Mouse (Mus musculus) heart, embryonic 15.5 days (tissue): ENCODE data around the gene Ptgs1. TPM values are rescaled to one million over a fixed set of nuclear protein-coding genes. Genes with fewer than 3 reads are reported as not detected.

ENCODE experiments used
- ATAC-seq: fragments of 200-750 bp; cut with Nextera tagmentation; replicated peaks from 2 replicates; pipeline ENCODE4 v1.8.0; 2017; ENCODE audit warnings: low read depth, moderate TSS enrichment; ENCODE audit not compliant: insufficient number of reproducible peaks, insufficient read depth, low FRiP score
- H3K27ac ChIP-seq: fragments of 300-500 bp; sonication (generic); 2 replicates; pipeline ENCODE4 v1.5.1; 2015; ENCODE audit warnings: mild to moderate bottlenecking, inconsistent platforms
- H3K27me3 ChIP-seq: fragments of 300-500 bp; sonication (generic); 2 replicates; pipeline ENCODE4 v1.6.1; 2015; ENCODE audit warnings: inconsistent platforms
- H3K36me3 ChIP-seq: fragments of 300-500 bp; sonication (generic); 2 replicates; pipeline ENCODE4 v1.6.1; 2015; ENCODE audit warnings: mild to moderate bottlenecking, inconsistent platforms
- H3K4me1 ChIP-seq: fragments of 300-500 bp; sonication (generic); replicated peaks from 2 replicates; pipeline ENCODE4 v1.6.1; 2015; ENCODE audit warnings: inconsistent platforms
- H3K4me2 ChIP-seq: fragments of 300-500 bp; sonication (generic); 2 replicates; pipeline ENCODE4 v1.6.1; 2015; ENCODE audit warnings: inconsistent platforms, mild to moderate bottlenecking, moderate library complexity
- H3K4me3 ChIP-seq: fragments of 300-500 bp; sonication (generic); 2 replicates; pipeline ENCODE4 v1.5.1; 2015; ENCODE audit warnings: mild to moderate bottlenecking, inconsistent platforms
- H3K9ac ChIP-seq: fragments of 300-500 bp; sonication (generic); 2 replicates; pipeline ENCODE4 v1.6.1; 2015; ENCODE audit warnings: mild to moderate bottlenecking, inconsistent platforms
- H3K9me3 ChIP-seq: fragments of 300-500 bp; sonication (generic); replicated peaks from 2 replicates; pipeline ENCODE4 v1.6.1; 2016; ENCODE audit warnings: inconsistent platforms
- WGBS: fragments of 180-500 bp; shearing (Covaris S2); methylation state at CpG from one replicate; pipeline ENCODE4 v1.1.7; 2015; ENCODE audit warnings: mixed read lengths; 5-methylcytosine and 5-hydroxymethylcytosine counted together
- polyA plus RNA-seq: library from polyadenylated mRNA; unstranded; fragments of >200 nt; fragmentation: Nextera tagmentation; extraction: Ambion mirVana; gene quantifications from 2 replicates; pipeline ENCODE4 v1.2.1, GENCODE M21; 2015

Ptgs1 gene
- polyA plus RNA-seq, 1 experiment from 2014 or later = 23.0 TPM

DNA sequence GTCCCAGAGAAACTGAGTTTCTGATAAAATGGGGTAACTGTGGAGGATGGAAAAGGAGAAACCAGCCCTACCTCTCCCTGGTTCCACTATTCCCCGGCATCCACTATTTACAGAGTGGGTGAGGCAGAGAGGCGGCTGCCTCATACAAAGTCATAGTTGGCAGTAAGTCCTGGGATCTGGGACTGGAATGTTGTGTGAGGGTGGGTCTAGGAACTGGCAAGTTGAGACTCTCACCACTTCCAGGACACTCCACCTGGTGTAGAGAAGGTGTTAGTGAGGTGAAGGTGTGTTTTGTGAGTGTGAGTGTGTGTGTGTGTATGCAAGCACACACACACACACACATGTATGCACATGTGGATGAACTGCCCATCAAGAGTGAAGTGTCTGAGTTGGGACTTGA lies 29.4 kb upstream of the Ptgs1 start:
- Histone ChIP-seq H3K4me2 (no peak overlapping the region), H3K27ac (no peak overlapping the region), H3K9ac (no peak overlapping the region), H3K27me3 (peaks cover 44% of the 10 kb centered on the region), H3K4me3 (no peak overlapping the region), H3K9me3 (no peaks in the 10 kb centered on the region), H3K4me1 (peaks cover 41% of the 10 kb centered on the region), H3K36me3 (no peaks in the 10 kb centered on the region)
- no peak for ATAC-seq
- WGBS = 68% methylated on average over 2 of the region's 2 CpGs

DNA sequence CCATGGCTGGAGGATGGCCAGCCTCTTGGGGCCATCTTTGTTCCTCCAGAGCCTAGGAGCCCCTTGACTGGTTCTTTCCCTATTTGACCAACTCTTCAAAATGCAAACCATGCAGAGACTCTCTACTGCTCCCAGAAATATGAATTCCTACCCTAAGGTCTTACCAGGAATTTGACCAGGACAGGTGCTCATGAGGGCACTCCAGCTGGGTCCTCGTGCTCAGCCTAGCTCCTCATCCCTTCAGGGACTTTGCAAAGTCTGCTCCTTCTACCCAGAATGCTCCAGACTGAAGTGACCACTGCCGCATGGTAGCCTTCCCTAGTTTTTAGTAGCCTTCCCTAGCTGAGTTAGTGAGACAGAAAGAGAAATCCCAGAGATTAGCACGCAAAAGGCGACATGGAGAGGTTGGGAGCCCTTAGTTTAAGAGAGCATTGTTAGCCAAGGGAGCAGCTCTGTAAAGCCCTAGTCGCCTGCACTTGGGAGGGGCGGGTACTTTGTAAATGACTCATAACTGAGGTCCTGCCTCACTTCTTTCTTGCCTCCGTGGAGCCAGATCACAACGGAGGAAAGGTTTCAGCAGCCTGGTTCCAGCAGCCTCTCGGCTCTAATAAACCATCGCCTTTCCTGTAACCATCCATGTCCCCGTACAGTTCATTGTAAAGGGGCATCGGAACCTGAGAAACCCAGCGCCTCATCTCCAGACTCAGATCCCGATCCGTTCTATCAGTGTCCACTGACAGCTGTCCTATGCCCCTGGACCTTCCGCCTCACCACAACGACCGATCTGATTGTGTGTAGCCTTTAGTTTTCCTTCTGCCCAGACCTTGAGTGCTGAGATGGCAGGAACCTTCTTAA lies 28.2 kb upstream of the Ptgs1 start:
- no peak for ATAC-seq
- Histone ChIP-seq H3K27ac (no peak overlapping the region), H3K36me3 (no peaks in the 10 kb centered on the region), H3K9ac (no peak overlapping the region), H3K4me1 (peaks cover 40% of the 10 kb centered on the region), H3K4me2 (peak overlapping the region; percentile 90), H3K9me3 (no peaks in the 10 kb centered on the region), H3K27me3 (peaks cover 47% of the 10 kb centered on the region), H3K4me3 (peak overlapping the region; percentile 49)
- 31% methylated on average over 18 of the region's 18 CpGs for WGBS

- H3K9ac ChIP-seq = peak overlapping the region; percentile 55; the same call in 1 of the 2 replicates
These were observed 27.7 kb upstream of the Ptgs1 start for GRCm38 (mm10) chr2:36202611-36202880.

GRCm38 (mm10) chr2:36203011-36203825 lies 27.0 kb upstream of the Ptgs1 start:
- no peaks in the 10 kb centered on the region for H3K9me3 ChIP-seq
- H3K4me3 ChIP-seq = peak overlapping the region; percentile 49
- H3K4me2 ChIP-seq = peak overlapping the region; percentile 90
- 2% methylated on average over 39 of the region's 39 CpGs for WGBS
- no peak overlapping the region for H3K27ac ChIP-seq
- peaks cover 47% of the 10 kb centered on the region for H3K27me3 ChIP-seq
- H3K9ac ChIP-seq = peak overlapping the region; percentile 55
- 0 out of 2 replicates have a peak, but pooled peaks have one; percentile 19 for ATAC-seq
- H3K4me1 ChIP-seq = peaks cover 30% of the 10 kb centered on the region
- H3K36me3 ChIP-seq = no peaks in the 10 kb centered on the region

More at GRCm38 (mm10) chr2:36202611-36202880, 27.7 kb upstream of the Ptgs1 start:
- Histone ChIP-seq H3K27me3 (peaks cover 47% of the 10 kb centered on the region), H3K27ac (no peak overlapping the region), H3K36me3 (no peaks in the 10 kb centered on the region), H3K4me3 (peak overlapping the region; percentile 49), H3K9me3 (no peaks in the 10 kb centered on the region), H3K4me2 (peak overlapping the region; percentile 90), H3K4me1 (peaks cover 37% of the 10 kb centered on the region)
- 17% methylated on average over 5 of the region's 5 CpGs for WGBS
- ATAC-seq = no peak

DNA sequence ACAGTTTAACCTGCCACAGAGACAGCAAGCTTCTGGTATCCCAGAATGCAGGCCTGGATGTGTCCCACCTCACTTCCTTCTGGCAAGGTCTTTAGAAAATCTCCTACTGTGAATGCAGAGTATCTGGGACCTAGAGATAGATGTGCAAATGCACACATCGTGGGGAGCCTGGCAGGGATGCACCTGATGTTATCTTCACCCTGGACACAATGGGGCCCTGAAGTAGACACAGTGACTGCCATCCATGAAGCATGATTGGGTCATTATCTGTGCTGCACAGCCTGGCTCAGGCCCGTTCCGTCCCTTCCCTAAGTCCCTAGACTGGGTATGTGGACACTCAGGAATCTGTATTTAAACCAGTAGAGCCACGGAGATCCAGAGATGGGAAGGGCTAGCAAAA lies 25.6 kb upstream of the Ptgs1 start:
- Histone ChIP-seq H3K9me3 (no peaks in the 10 kb centered on the region), H3K4me3 (no peak overlapping the region), H3K36me3 (no peaks in the 10 kb centered on the region), H3K27ac (no peak overlapping the region), H3K9ac (no peak overlapping the region), H3K4me1 (peaks cover 20% of the 10 kb centered on the region), H3K27me3 (peaks cover 54% of the 10 kb centered on the region), H3K4me2 (no peak overlapping the region)
- ATAC-seq = no peak
- WGBS = 63% methylated on average over 4 of the region's 4 CpGs

- Histone ChIP-seq H3K9ac (no peak overlapping the region), H3K4me3 (no peak overlapping the region), H3K27ac (no peak overlapping the region), H3K27me3 (peaks cover 64% of the 10 kb centered on the region), H3K4me1 (peaks cover 31% of the 10 kb centered on the region), H3K36me3 (no peaks in the 10 kb centered on the region), H3K9me3 (no peaks in the 10 kb centered on the region), H3K4me2 (no peak overlapping the region)
- 65% methylated on average over 11 of the region's 11 CpGs for WGBS
- ATAC-seq = no peak
These were observed 23.2 kb upstream of the Ptgs1 start for GRCm38 (mm10) chr2:36207071-36207470.

- peaks cover 33% of the 10 kb centered on the region for H3K27me3 ChIP-seq
- H3K9me3 ChIP-seq = no peaks in the 10 kb centered on the region
- no peak for ATAC-seq
- peaks cover 38% of the 10 kb centered on the region for H3K4me1 ChIP-seq
- H3K27ac ChIP-seq = no peak overlapping the region
- peak overlapping the region; percentile 51 for H3K4me2 ChIP-seq
- no peak overlapping the region for H3K9ac ChIP-seq
- no peaks in the 10 kb centered on the region for H3K36me3 ChIP-seq
- 8% methylated on average over 34 of the region's 34 CpGs for WGBS
- peak overlapping the region; percentile 31 for H3K4me3 ChIP-seq
These were observed 19.4 kb upstream of the Ptgs1 start for GRCm38 (mm10) chr2:36210796-36211195.

DNA sequence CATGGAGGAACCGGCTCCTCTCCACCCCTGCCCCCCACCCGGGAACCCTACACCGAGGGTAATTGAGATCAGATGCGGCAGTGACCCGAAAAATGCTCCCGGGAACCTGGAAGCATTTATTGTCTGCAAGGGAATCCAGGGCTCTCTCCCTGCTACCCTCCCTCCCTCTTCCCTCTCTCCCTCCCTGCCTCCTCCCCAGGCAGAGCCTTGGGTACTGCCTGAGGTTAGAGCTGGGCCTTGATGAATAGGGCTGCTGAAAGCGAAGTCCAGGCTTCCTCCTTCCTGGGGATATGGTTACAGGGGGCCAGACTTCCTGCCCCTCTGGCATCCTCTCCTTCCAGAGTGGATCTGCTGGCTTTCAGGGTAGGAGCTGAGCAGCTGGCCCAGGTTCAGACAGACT lies 18.4 kb upstream of the Ptgs1 start:
- no peaks in the 10 kb centered on the region for H3K36me3 ChIP-seq
- H3K4me1 ChIP-seq = peaks cover 47% of the 10 kb centered on the region
- no peak overlapping the region for H3K9ac ChIP-seq
- WGBS = 50% methylated on average over 7 of the region's 7 CpGs
- H3K4me3 ChIP-seq = no peak overlapping the region
- H3K27ac ChIP-seq = no peak overlapping the region
- no peaks in the 10 kb centered on the region for H3K9me3 ChIP-seq
- peaks cover 30% of the 10 kb centered on the region for H3K27me3 ChIP-seq
- ATAC-seq = no peak
- H3K4me2 ChIP-seq = no peak overlapping the region

DNA sequence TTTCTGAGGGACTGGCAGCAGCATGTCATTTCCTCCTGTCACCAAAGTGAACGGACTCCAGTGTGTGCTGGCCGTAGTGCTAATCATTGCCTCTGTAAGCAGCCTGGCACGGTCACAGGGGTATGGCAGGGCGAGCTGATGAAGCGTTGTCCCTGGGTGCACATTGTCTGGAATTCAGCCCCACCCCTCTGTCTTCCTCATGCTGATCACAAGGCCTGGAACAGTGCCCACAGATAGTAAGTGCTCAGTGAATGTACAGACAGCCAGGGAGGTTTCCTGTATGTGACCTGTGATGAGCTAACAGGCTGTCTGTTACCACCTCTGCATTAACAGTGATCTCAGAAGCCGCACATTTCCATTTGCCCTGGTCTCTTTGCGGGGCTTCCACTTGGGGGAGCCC lies 17.1 kb upstream of the Ptgs1 start:
- WGBS = 18% methylated on average over 7 of the region's 7 CpGs
- peak; percentile 71 for ATAC-seq
- H3K27me3 ChIP-seq = peaks cover 30% of the 10 kb centered on the region
- H3K9me3 ChIP-seq = no peaks in the 10 kb centered on the region
- H3K27ac ChIP-seq = peak overlapping the region; percentile 74
- H3K4me3 ChIP-seq = no peak overlapping the region
- no peaks in the 10 kb centered on the region for H3K36me3 ChIP-seq
- peaks cover 60% of the 10 kb centered on the region for H3K4me1 ChIP-seq
- H3K4me2 ChIP-seq = peak overlapping the region; percentile 14
- no peak overlapping the region for H3K9ac ChIP-seq

DNA sequence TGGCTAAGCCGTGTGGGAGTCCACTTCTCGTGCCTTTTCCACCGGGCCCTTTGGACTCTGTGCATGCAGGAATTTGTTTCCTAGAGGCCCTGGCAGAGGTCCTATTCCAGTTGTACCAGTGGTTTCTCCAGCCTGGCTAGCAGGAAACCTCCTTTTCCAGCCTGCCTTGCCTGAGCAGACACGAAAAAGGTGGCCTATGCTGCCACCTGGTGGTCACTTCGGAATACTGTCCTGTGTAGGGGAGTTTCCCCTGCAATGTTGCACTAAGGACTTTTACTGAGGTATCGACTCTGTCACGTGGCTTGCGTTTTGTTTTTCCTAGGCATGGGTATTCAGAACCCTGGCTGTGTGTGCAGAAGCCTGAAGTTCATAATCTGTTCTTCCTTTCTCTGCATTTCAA lies 16.2 kb upstream of the Ptgs1 start:
- Histone ChIP-seq H3K4me1 (peaks cover 61% of the 10 kb centered on the region), H3K36me3 (no peaks in the 10 kb centered on the region), H3K9me3 (no peaks in the 10 kb centered on the region), H3K27me3 (peaks cover 28% of the 10 kb centered on the region), H3K4me3 (0 out of 2 replicates have a peak overlapping the region, but pooled peaks have one; percentile 20), H3K4me2 (peak overlapping the region; percentile 52), H3K9ac (no peak overlapping the region), H3K27ac (peak overlapping the region; percentile 74)
- peak; percentile 53 for ATAC-seq
- WGBS = 5% methylated on average over 8 of the region's 8 CpGs

- H3K27ac ChIP-seq = no peak overlapping the region
These were observed 15.8 kb upstream of the Ptgs1 start for GRCm38 (mm10) chr2:36214425-36214824.

More at GRCm38 (mm10) chr2:36214425-36214824, 15.8 kb upstream of the Ptgs1 start:
- H3K4me1 ChIP-seq = peaks cover 61% of the 10 kb centered on the region
- ATAC-seq = no peak
- H3K9ac ChIP-seq = no peak overlapping the region
- no peaks in the 10 kb centered on the region for H3K9me3 ChIP-seq
- 0 out of 2 replicates have a peak overlapping the region, but pooled peaks have one; percentile 20 for H3K4me3 ChIP-seq
- WGBS = 63% methylated on average over 5 of the region's 5 CpGs
- peak overlapping the region; percentile 52 for H3K4me2 ChIP-seq
- H3K36me3 ChIP-seq = no peaks in the 10 kb centered on the region
- H3K27me3 ChIP-seq = peaks cover 24% of the 10 kb centered on the region
